Mouse (Mus musculus) forebrain, embryonic 10.5 days (tissue): ENCODE results near the gene Txnip. TPM values are rescaled to one million over a fixed set of nuclear protein-coding genes. Genes with fewer than 3 reads are reported as not detected.
A peak's percentile ranks its signal among the peaks of the same experiment; 100 is the strongest.
"Not testable (repeated sequence)": the region's sequence is repeated elsewhere in the genome, so short reads cannot be mapped to it uniquely, and the experiment has no call there.

Experiments
- DNase-seq: peaks from one replicate; pipeline ENCODE4 v3.0.0-alpha.2; 2017; ENCODE audit warnings: low spot score; ENCODE audit errors: extremely low spot score
- H3K27ac ChIP-seq: fragments of 300-500 bp; sonication (generic); 2 replicates; pipeline ENCODE4 v1.5.1; 2016; ENCODE audit warnings: mild to moderate bottlenecking
- H3K27me3 ChIP-seq: fragments of 300-500 bp; sonication (generic); 2 replicates; pipeline ENCODE4 v1.6.1; 2016; ENCODE audit warnings: mild to moderate bottlenecking; ENCODE audit not compliant: poor library complexity, severe bottlenecking
- H3K36me3 ChIP-seq: fragments of 300-500 bp; sonication (generic); replicated peaks from 2 replicates; pipeline ENCODE4 v1.6.1; 2016; ENCODE audit warnings: mild to moderate bottlenecking, moderate library complexity
- H3K4me1 ChIP-seq: fragments of 300-500 bp; sonication (generic); 2 replicates; pipeline ENCODE4 v1.6.1; 2016
- H3K4me3 ChIP-seq: fragments of 300-500 bp; sonication (generic); 2 replicates; pipeline ENCODE4 v1.5.1; 2016; ENCODE audit warnings: mild to moderate bottlenecking, moderate library complexity
- H3K9me3 ChIP-seq: fragments of 300-500 bp; sonication (generic); 2 replicates; pipeline ENCODE4 v1.6.1; 2016; ENCODE audit warnings: mild to moderate bottlenecking, moderate library complexity
- WGBS: fragments of 180-500 bp; shearing (Covaris S2); methylation state at CpG from one replicate; pipeline ENCODE4 v1.1.7; 2016; 5-methylcytosine and 5-hydroxymethylcytosine counted together
- polyA plus RNA-seq: library from polyadenylated mRNA; unstranded; fragments of >200 nt; fragmentation: Nextera tagmentation; extraction: Ambion mirVana; gene quantifications from 2 replicates; pipeline ENCODE4 v1.2.1, GENCODE M21; 2016

Txnip gene
- polyA plus RNA-seq, 1 experiment from 2014 or later, result 26.8 TPM

DNA sequence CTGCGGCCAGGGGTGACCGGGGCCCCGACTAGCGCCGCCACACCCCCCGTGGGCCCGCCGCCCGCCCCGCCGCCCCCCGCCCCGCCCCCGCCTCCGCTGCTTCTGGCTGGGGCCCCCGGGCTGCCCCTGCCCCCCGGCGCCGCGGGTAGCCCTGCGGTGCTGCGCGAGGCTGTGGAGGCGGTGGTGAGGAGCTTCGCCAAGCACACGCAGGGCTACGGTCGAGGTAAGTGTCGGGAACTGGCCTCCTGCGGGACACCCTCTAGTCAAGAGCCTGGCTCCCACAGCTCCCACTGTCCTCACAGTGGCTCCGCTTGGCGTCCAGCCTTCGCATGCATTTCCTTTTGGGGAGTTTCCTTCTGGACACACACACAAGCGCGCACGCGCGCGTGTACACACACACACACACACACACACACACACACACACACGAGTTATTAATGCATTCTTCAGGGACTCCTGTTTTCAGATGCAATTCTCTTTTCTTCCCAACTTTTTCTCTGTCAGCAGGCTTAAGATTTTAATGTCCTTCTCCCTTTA, 43.6 kb downstream of the Txnip start:
- under 1% methylated on average over 38 of the region's 40 CpGs for WGBS
- Histone ChIP-seq H3K4me3 (peak overlapping the region; percentile 93), H3K4me1 (peaks cover 81% of the 10 kb centered on the region), H3K9me3 (no peaks in the 10 kb centered on the region), H3K27me3 (peaks cover 30% of the 10 kb centered on the region), H3K27ac (peak overlapping the region; percentile 96), H3K36me3 (peaks cover 23% of the 10 kb centered on the region)
- peak; percentile 73 for DNase-seq

GRCm38 (mm10) chr3:96601941-96602703, 44.4 kb downstream of the Txnip start:
- DNase-seq, result no peak

DNA sequence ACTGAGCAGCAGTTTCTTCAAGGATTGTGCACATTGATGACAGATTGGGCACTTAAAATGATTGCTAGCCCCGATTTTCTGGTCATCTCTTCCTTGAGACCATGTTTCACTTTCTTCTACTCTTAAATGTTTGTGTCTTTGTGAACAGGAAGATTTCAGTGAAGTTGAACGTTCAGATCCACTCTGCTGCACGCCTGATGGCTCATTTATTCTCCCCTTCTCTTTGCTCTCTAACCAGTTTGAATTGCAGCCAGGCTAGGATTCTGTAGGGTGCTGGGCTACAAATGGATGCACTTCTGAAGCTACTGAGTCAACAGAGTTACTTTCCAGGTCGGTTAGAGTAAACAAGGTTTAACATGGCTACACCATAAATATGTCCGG, 44.9 kb downstream of the Txnip start:
- peaks cover 67% of the 10 kb centered on the region for H3K4me1 ChIP-seq
- 58% methylated on average over 5 of the region's 5 CpGs for whole genome bisulfite sequencing

More at GRCm38 (mm10) chr3:96601941-96602703, 44.4 kb downstream of the Txnip start:
- Histone ChIP-seq H3K27ac (peak overlapping the region; percentile 96), H3K27me3 (peaks cover 22% of the 10 kb centered on the region), H3K4me1 (peaks cover 73% of the 10 kb centered on the region), H3K36me3 (peaks cover 26% of the 10 kb centered on the region), H3K9me3 (no peaks in the 10 kb centered on the region), H3K4me3 (peak overlapping the region; percentile 93)
- WGBS, result 33% methylated on average over 10 of the region's 10 CpGs

DNA sequence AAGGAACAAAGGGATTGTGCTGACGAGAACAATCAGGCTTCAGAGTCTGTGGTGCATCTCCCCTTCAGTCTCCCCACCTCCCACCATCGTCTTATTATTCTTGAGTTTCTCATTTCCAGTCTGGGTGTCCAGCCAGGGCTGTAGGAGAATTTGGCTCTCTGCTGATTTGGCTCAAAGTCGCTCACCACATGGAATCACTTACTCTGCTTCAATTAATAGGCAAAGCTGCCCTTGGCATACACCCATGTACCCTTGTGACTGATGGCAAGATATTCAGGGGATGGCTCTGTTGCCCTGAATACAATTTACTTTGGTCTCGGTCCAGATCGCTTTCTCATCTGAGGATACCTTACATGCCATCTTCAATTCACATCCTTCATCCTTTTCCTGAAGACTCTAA, 45.6 kb downstream of the Txnip start:
- no peaks in the 10 kb centered on the region for H3K9me3 ChIP-seq
- H3K27ac ChIP-seq, result peak overlapping the region; percentile 96; the same call in 1 of the 2 replicates
- H3K36me3 ChIP-seq, result peaks cover 33% of the 10 kb centered on the region
- 60% methylated on average over 5 of the region's 5 CpGs for WGBS
- DNase-seq, result no peak
- H3K27me3 ChIP-seq, result peaks cover 18% of the 10 kb centered on the region
- H3K4me1 ChIP-seq, result peaks cover 61% of the 10 kb centered on the region
- H3K4me3 ChIP-seq, result peak overlapping the region; percentile 93; the same call in 1 of the 2 replicates

More for the DNA sequence above, 44.9 kb downstream of the Txnip start:
- Histone ChIP-seq H3K4me3 (peak overlapping the region; percentile 93), H3K27ac (peak overlapping the region; percentile 96), H3K27me3 (peaks cover 19% of the 10 kb centered on the region), H3K9me3 (no peaks in the 10 kb centered on the region), H3K36me3 (peaks cover 28% of the 10 kb centered on the region)
- DNase-seq, result no peak

DNA sequence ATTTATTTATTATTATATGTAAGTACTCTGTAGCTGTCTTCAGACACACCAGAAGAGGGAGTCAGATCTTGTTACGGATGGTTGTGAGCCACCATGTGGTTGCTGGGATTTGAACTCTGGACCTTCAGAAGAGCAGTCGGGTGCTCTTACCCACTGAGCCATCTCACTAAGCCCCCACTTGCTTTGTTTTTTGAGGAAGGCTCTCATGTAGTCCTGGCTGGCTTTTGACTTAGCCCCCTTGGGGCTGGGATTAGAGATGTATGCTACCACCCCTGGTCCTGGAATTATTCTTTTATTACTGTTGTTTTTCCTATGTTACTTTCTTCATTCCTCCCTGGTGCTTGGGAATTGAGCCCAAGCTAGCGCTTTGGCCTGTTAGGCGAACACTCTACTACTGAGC, 48.2 kb downstream of the Txnip start:
- 88% methylated on average over 4 of the region's 4 CpGs for WGBS
- DNase-seq, H3K27me3 ChIP-seq, H3K9me3 ChIP-seq, H3K27ac ChIP-seq, H3K4me3 ChIP-seq: not testable (repeated sequence)
- Histone ChIP-seq H3K4me1 (peaks cover 34% of the 10 kb centered on the region), H3K36me3 (peaks cover 39% of the 10 kb centered on the region)

- Histone ChIP-seq H3K36me3 (peaks cover 39% of the 10 kb centered on the region), H3K27ac (no peak overlapping the region), H3K4me1 (peaks cover 29% of the 10 kb centered on the region), H3K4me3 (no peak overlapping the region), H3K27me3 (no peaks in the 10 kb centered on the region), H3K9me3 (no peaks in the 10 kb centered on the region)
- DNase-seq, result no peak
- 89% methylated on average over 4 of the region's 4 CpGs for WGBS
These were observed 48.9 kb downstream of the Txnip start for GRCm38 (mm10) chr3:96606618-96607017.

Other genes with a start within 250 kb of the Txnip start
- 0.20 TPM in 1 of 2 replicates, not detected in the other for gene BC107364, start 105.7 kb upstream of the Txnip start, polyA plus RNA-seq
- 1.6 and 1.8 TPM in 2 replicates for gene Hfe2, start 32.8 kb upstream of the Txnip start, polyA plus RNA-seq
- 0.66 and 1.6 TPM in 2 replicates for gene Gm16253, start 19.0 kb downstream of the Txnip start, polyA plus RNA-seq
- 23.8 and 27.3 TPM in 2 replicates for gene Polr3gl, start 36.2 kb downstream of the Txnip start, polyA plus RNA-seq
- 1.2 TPM in 2 replicates for gene Ankrd34a, start 38.7 kb downstream of the Txnip start, polyA plus RNA-seq
- 3.2 and 3.9 TPM in 2 replicates for gene Lix1l, start 43.2 kb downstream of the Txnip start, polyA plus RNA-seq
- gene Rbm8a, start 72.0 kb downstream of the Txnip start, polyA plus RNA-seq, result 224 and 226 TPM in 2 replicates
- 36.6 and 40.7 TPM in 2 replicates for gene Pex11b, start 77.4 kb downstream of the Txnip start, polyA plus RNA-seq
- gene Gm42957, start 77.5 kb downstream of the Txnip start, polyA plus RNA-seq, result 0.11 and 0.12 TPM in 2 replicates
- 0.43 and 0.51 TPM in 2 replicates for gene Itga10, start 87.6 kb downstream of the Txnip start, polyA plus RNA-seq
- gene Ankrd35, start 112.2 kb downstream of the Txnip start, polyA plus RNA-seq, result 0.06 and 0.09 TPM in 2 replicates
- 45.2 and 49.6 TPM in 2 replicates for gene Pias3, start 138.4 kb downstream of the Txnip start, polyA plus RNA-seq
- gene Nudt17, start 150.6 kb downstream of the Txnip start, polyA plus RNA-seq, result 13.7 and 14.1 TPM in 2 replicates
- 52.0 and 52.7 TPM in 2 replicates for gene Polr3c, start 169.7 kb downstream of the Txnip start, polyA plus RNA-seq
- gene Rnf115, start 169.7 kb downstream of the Txnip start, polyA plus RNA-seq, result 70.5 and 75.4 TPM in 2 replicates